Mouse (Mus musculus) stomach, embryonic 16.5 days (tissue): Measurements from ENCODE around the gene Nme8. TPM values are rescaled to one million over a fixed set of nuclear protein-coding genes. Genes with fewer than 3 reads are reported as not detected.

Source experiments
- ATAC-seq: fragments of 200-750 bp; cut with Nextera tagmentation; 2 replicates; pipeline ENCODE4 v1.8.0; 2017; ENCODE audit warnings: moderate number of reproducible peaks, moderate TSS enrichment; ENCODE audit not compliant: insufficient read depth, low FRiP score
- H3K27ac ChIP-seq: fragments of 300-500 bp; sonication (generic); 2 replicates; pipeline ENCODE4 v1.5.1; 2014; ENCODE audit warnings: low read length
- H3K27me3 ChIP-seq: fragments of 300-500 bp; sonication (generic); 2 replicates; pipeline ENCODE4 v1.6.1; 2014; ENCODE audit warnings: low read length, control low read depth, mixed read lengths; ENCODE audit not compliant: control insufficient read depth, insufficient read depth
- H3K36me3 ChIP-seq: fragments of 300-500 bp; sonication (generic); 2 replicates; pipeline ENCODE4 v1.6.1; 2014; ENCODE audit warnings: low read length; ENCODE audit not compliant: control insufficient read depth, insufficient read depth
- H3K4me1 ChIP-seq: fragments of 300-500 bp; sonication (generic); 2 replicates; pipeline ENCODE4 v1.6.1; 2014; ENCODE audit warnings: low read length, control low read depth, mixed read lengths; ENCODE audit not compliant: control insufficient read depth, insufficient read depth
- H3K4me2 ChIP-seq: fragments of 300-500 bp; sonication (generic); 2 replicates; pipeline ENCODE4 v1.6.1; 2014; ENCODE audit warnings: low read depth, low read length, mixed read lengths
- H3K4me3 ChIP-seq: fragments of 300-500 bp; sonication (generic); replicated peaks from 2 replicates; pipeline ENCODE4 v1.5.1; 2014; ENCODE audit warnings: mild to moderate bottlenecking, low read length
- H3K9ac ChIP-seq: fragments of 300-500 bp; sonication (generic); 2 replicates; pipeline ENCODE4 v1.6.1; 2014; ENCODE audit warnings: low read length
- H3K9me3 ChIP-seq: fragments of 300-500 bp; sonication (generic); replicated peaks from 2 replicates; pipeline ENCODE4 v1.6.1; 2016; ENCODE audit warnings: low read length, control low read depth; ENCODE audit not compliant: control insufficient read depth
- WGBS: fragments of 180-500 bp; shearing (Covaris S2); extraction: QIAGEN DNeasy Blood & Tissue Kit; methylation state at CpG from one replicate; pipeline ENCODE4 v1.1.7; 2014; 5-methylcytosine and 5-hydroxymethylcytosine counted together
- polyA plus RNA-seq: library from polyadenylated mRNA; unstranded; fragments of >200 nt; fragmentation: Nextera tagmentation; extraction: Ambion mirVana; gene quantifications from 2 replicates; pipeline ENCODE4 v1.2.1, GENCODE M21; 2015

The Nme8 gene
- polyA plus RNA-seq, 1 experiment from 2014 or later, result not detected

DNA sequence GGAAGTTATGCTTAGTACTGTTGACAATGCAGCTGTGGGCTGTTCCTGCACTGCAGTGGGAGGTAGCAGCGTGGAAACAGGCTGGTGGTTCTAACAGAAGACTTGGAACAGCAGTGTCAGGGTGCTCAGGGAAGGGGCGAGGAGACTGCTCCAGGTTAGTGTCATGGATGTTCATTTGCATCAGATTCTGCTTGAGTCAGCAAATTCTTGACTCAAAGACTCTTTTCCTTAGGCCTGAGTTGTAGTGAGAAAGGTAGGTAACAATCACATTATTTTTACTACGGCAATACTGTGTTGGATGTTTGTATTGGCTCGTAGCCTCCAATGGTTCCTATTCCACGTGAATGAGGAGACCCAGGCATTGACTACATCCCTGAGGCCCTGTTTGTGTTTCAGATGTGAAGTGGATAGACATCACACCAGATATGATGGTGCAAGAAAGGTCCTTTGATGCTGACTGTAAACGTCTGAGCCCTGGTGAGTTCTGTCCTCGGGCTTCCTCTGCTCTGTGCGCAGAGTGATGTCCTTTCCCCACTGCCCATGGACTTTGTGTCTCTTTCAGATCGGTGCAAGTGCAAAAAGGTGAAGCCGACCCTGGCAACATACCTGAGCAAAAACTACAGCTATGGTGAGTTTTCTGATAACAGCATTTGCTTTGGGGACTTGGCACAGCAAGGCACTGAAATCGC lies 72.8 kb downstream of the Nme8 start:
- Histone ChIP-seq H3K4me3 (no peak overlapping the region), H3K4me1 (peaks cover 6% of the 10 kb centered on the region), H3K27me3 (peaks cover 14% of the 10 kb centered on the region), H3K9ac (no peak overlapping the region), H3K9me3 (no peaks in the 10 kb centered on the region), H3K27ac (no peak overlapping the region), H3K36me3 (no peaks in the 10 kb centered on the region), H3K4me2 (0 out of 2 replicates have a peak overlapping the region, but pooled peaks have one; percentile 85)
- no peak for ATAC-seq
- WGBS, result 83% methylated on average over 11 of the region's 11 CpGs

- peak overlapping the region; percentile 54 for H3K4me3 ChIP-seq
- ATAC-seq, result no peak
- H3K4me2 ChIP-seq, result peak overlapping the region; percentile 85
- H3K9ac ChIP-seq, result peak overlapping the region; percentile 68
- no peaks in the 10 kb centered on the region for H3K9me3 ChIP-seq
- H3K27me3 ChIP-seq, result peaks cover 14% of the 10 kb centered on the region
- H3K4me1 ChIP-seq, result peaks cover 6% of the 10 kb centered on the region
- no peaks in the 10 kb centered on the region for H3K36me3 ChIP-seq
- 19% methylated on average over 30 of the region's 30 CpGs for WGBS
- no peak overlapping the region for H3K27ac ChIP-seq
These were observed 74.2 kb downstream of the Nme8 start for GRCm38 (mm10) chr13:19623228-19623905.

- Histone ChIP-seq H3K4me1 (peaks cover 6% of the 10 kb centered on the region), H3K9ac (peak within 1 kb of the TSS; percentile 68), H3K36me3 (no peaks in the 10 kb centered on the region), H3K4me3 (peak within 1 kb of the TSS; percentile 54), H3K27me3 (peaks cover 14% of the 10 kb centered on the region), H3K4me2 (peak within 1 kb of the TSS; percentile 85), H3K9me3 (no peaks in the 10 kb centered on the region), H3K27ac (no peak within 1 kb of the TSS)
- WGBS, result 4% methylated on average over 25 of the region's 25 CpGs
- ATAC-seq, result peak; percentile 76; the same call in 1 of the 2 replicates
These were observed 74.9 kb downstream of the Nme8 start, which contains the start of gene Sfrp4 for GRCm38 (mm10) chr13:19622573-19623227. TSS of gene Sfrp4 (plus strand) at chr13:19623104.

GRCm38 (mm10) chr13:19619216-19619927 lies 78.2 kb downstream of the Nme8 start, which contains the start of gene Epdr1:
TSS of gene Epdr1 (minus strand) at chr13:19619927.
- Histone ChIP-seq H3K4me1 (peaks cover 6% of the 10 kb centered on the region), H3K4me3 (peak within 1 kb of the TSS; percentile 67), H3K27me3 (peaks cover 9% of the 10 kb centered on the region), H3K36me3 (no peaks in the 10 kb centered on the region), H3K9me3 (no peaks in the 10 kb centered on the region), H3K4me2 (peak within 1 kb of the TSS; percentile 92), H3K27ac (peak within 1 kb of the TSS; percentile 12; the same call in 1 of the 2 replicates), H3K9ac (peak within 1 kb of the TSS; percentile 89)
- WGBS, result under 1% methylated on average over 46 of the region's 46 CpGs
- peak; percentile 81 for ATAC-seq

- H3K36me3 ChIP-seq, result no peaks in the 10 kb centered on the region
- peaks cover 7% of the 10 kb centered on the region for H3K27me3 ChIP-seq
- ATAC-seq, result no peak
- peak overlapping the region; percentile 67 for H3K4me3 ChIP-seq
- 10% methylated on average over 5 of the region's 5 CpGs for WGBS
- H3K4me2 ChIP-seq, result peak overlapping the region; percentile 92
- H3K27ac ChIP-seq, result no peak overlapping the region
- H3K4me1 ChIP-seq, result peaks cover 6% of the 10 kb centered on the region
- H3K9ac ChIP-seq, result peak overlapping the region; percentile 89
- H3K9me3 ChIP-seq, result no peaks in the 10 kb centered on the region
These were observed 78.8 kb downstream of the Nme8 start for GRCm38 (mm10) chr13:19618841-19619215.

- Histone ChIP-seq H3K4me1 (peaks cover under 1% of the 10 kb centered on the region), H3K9ac (no peak overlapping the region), H3K9me3 (no peaks in the 10 kb centered on the region), H3K4me2 (no peak overlapping the region), H3K27me3 (no peaks in the 10 kb centered on the region), H3K36me3 (no peaks in the 10 kb centered on the region), H3K27ac (no peak overlapping the region), H3K4me3 (no peak overlapping the region)
- WGBS, result 89% methylated on average over 4 of the region's 4 CpGs
- ATAC-seq, result no peak
These were observed 79.5 kb downstream of the Nme8 start for GRCm38 (mm10) chr13:19618081-19618480.

DNA sequence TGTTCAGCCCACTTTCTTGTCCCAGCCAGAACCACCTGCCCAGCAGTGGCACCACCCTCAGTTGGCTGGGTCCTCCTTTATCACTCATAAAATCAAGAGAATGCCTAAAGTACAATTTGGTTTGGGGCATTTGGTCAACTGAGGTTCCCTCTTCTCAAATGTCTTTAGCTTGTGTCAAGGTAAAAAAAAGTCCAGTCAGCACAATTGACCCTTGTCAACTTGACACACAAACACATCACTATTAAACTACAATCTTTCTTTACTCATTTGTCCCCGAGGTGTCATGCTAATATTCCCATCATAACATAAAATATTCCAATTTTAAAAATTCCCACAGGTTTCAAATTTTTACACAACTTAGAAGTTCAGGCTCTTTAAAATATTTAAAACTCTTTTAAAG lies 83.3 kb downstream of the Nme8 start:
- H3K9ac ChIP-seq, result no peak overlapping the region
- H3K27ac ChIP-seq, result no peak overlapping the region
- 93% methylated on average over 1 of the region's 1 CpGs for WGBS
- H3K27me3 ChIP-seq, result no peaks in the 10 kb centered on the region
- H3K4me2 ChIP-seq, result no peak overlapping the region
- H3K4me1 ChIP-seq, result no peaks in the 10 kb centered on the region
- no peak overlapping the region for H3K4me3 ChIP-seq
- no peak for ATAC-seq
- no peaks in the 10 kb centered on the region for H3K9me3 ChIP-seq
- no peaks in the 10 kb centered on the region for H3K36me3 ChIP-seq

DNA sequence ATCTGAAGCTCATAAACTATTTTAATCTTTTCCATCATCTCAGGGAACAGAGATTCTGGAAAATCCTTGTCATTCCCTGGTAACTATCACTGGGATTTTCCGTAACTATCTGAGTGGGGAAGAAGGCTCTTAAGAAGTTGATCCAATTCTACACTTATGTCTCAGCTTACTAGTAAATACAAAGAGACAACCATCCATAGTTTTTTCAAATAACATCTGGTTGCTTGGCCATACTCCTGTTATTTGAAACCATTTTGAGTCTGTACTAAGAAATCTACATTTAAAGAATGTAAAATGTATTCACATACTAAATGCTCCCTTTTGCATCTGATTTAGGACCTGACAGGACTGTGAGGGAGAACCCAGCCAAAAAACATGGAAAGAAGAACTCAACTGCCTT lies 84.2 kb downstream of the Nme8 start:
- H3K4me1 ChIP-seq, result no peaks in the 10 kb centered on the region
- H3K4me3 ChIP-seq, result no peak overlapping the region
- no peaks in the 10 kb centered on the region for H3K9me3 ChIP-seq
- WGBS, result 67% methylated on average over 1 of the region's 1 CpGs
- H3K27me3 ChIP-seq, result no peaks in the 10 kb centered on the region
- no peak overlapping the region for H3K4me2 ChIP-seq
- ATAC-seq, result no peak
- no peak overlapping the region for H3K27ac ChIP-seq
- no peaks in the 10 kb centered on the region for H3K36me3 ChIP-seq
- H3K9ac ChIP-seq, result no peak overlapping the region
